In genomic region chr7:96300826-96301397, GRCm38 (mm10) we compare ENCODE assay signal across 13 mouse cellular contexts.
"Had no signal": no experiment of that assay in that cellular context is flagged by ENCODE, and none has a peak within 500 bp of the region (broad histone marks: within the 10 kb centered on the region; RNA-seq: fewer than 3 reads in every experiment).

No protein-coding gene starts in this region.

- H3K27ac ChIP-seq: left cerebral cortex, adult 2 months; liver, embryonic 14.5 days; midbrain, embryonic 10.5 days; neural tube, embryonic 15.5 days; stomach, embryonic 15.5 days had no signal

- H3K4me3 ChIP-seq: left cerebral cortex, adult 2 months; midbrain, embryonic 10.5 days; myocyte; neural tube, embryonic 15.5 days; stomach, embryonic 15.5 days had no signal

- H3K27me3 ChIP-seq: neural tube, embryonic 15.5 days; stomach, embryonic 15.5 days had no signal

- H3K36me3 ChIP-seq: midbrain, embryonic 10.5 days; neural tube, embryonic 15.5 days; stomach, embryonic 15.5 days had no signal

- H3K4me1 ChIP-seq: stomach, embryonic 15.5 days had no signal

- ATAC-seq: intestine, postnatal 0 days had no signal

- DNase-seq: kidney, adult 8-10 months; lung, adult 2 months; midbrain, embryonic 14.5 days; spleen, adult 18-20 months; thymus, adult 2 months; thymus, postnatal 25 days had no signal

- H3K9me3 ChIP-seq: midbrain, embryonic 10.5 days; neural tube, embryonic 15.5 days; stomach, embryonic 15.5 days had no signal

- H3K9ac ChIP-seq: liver, embryonic 14.5 days; neural tube, embryonic 15.5 days; stomach, embryonic 15.5 days had no signal

- H3K4me2 ChIP-seq: neural tube, embryonic 15.5 days; stomach, embryonic 15.5 days had no signal
